Mouse (Mus musculus) gastrocnemius, postnatal 4 days (tissue): ENCODE results near the gene Krt80. TPM values are rescaled to one million over a fixed set of nuclear protein-coding genes. Genes with fewer than 3 reads are reported as not detected.
"Not testable (repeated sequence)": the region's sequence is repeated elsewhere in the genome, so short reads cannot be mapped to it uniquely, and the experiment has no call there.

Source experiments
- DNase-seq, 2 experiments: peaks; one replicate each; pipeline ENCODE4 v3.0.0; 2021 to 2022; ENCODE audit warnings: low spot score in 2 of 2, mixed read lengths in 2 of 2
- total RNA-seq, 2 experiments: library from RNA; stranded (reverse); gene quantifications; 2 replicates each; pipeline ENCODE4 v1.2.3; 2021

Gene Krt80
- total RNA-seq, 2 experiments from 2014 or later = 2.7 to 3.4 TPM

- no peak for DNase-seq
These were observed 17.1 kb downstream of the Krt80 start for GRCm38 (mm10) chr15:101352706-101353465.

GRCm38 (mm10) chr15:101352047-101352446, 17.9 kb downstream of the Krt80 start:
- no peak for DNase-seq

- DNase-seq = no peak
These were observed 28.0 kb downstream of the Krt80 start for GRCm38 (mm10) chr15:101341797-101342515.

- DNase-seq = peak; percentile 65 to 85
These were observed 30.4 kb downstream of the Krt80 start for GRCm38 (mm10) chr15:101339537-101339936.

- no peak for DNase-seq
These were observed 31.6 kb downstream of the Krt80 start for GRCm38 (mm10) chr15:101338359-101338758.

GRCm38 (mm10) chr15:101336474-101337174, 33.3 kb downstream of the Krt80 start:
- DNase-seq = peak in 1 of 2 experiments; percentile 38

- no peak for DNase-seq
These were observed 36.3 kb downstream of the Krt80 start for GRCm38 (mm10) chr15:101333648-101334047.

GRCm38 (mm10) chr15:101333165-101333564, 36.8 kb downstream of the Krt80 start:
- DNase-seq = no peak

- no peak for DNase-seq
These were observed 37.6 kb downstream of the Krt80 start for GRCm38 (mm10) chr15:101332370-101332769.

- DNase-seq = no peak
These were observed 38.9 kb downstream of the Krt80 start for GRCm38 (mm10) chr15:101331090-101331489.

- no peak for DNase-seq
These were observed 40.4 kb downstream of the Krt80 start for GRCm38 (mm10) chr15:101329564-101329892.

- no peak for DNase-seq
These were observed 40.9 kb downstream of the Krt80 start for GRCm38 (mm10) chr15:101328876-101329563.

- DNase-seq = peak; percentile 82 to 87
These were observed 42.7 kb downstream of the Krt80 start for GRCm38 (mm10) chr15:101327282-101327681.

- DNase-seq = no peak
These were observed 43.9 kb downstream of the Krt80 start for GRCm38 (mm10) chr15:101325991-101326534.

GRCm38 (mm10) chr15:101324409-101324808, 45.6 kb downstream of the Krt80 start:
- DNase-seq = not testable (repeated sequence)

GRCm38 (mm10) chr15:101323511-101323910, 46.5 kb downstream of the Krt80 start:
- DNase-seq = no peak

GRCm38 (mm10) chr15:101322640-101323039, 47.3 kb downstream of the Krt80 start:
- DNase-seq = no peak

- no peak for DNase-seq
These were observed 47.9 kb downstream of the Krt80 start for GRCm38 (mm10) chr15:101322106-101322505.

- no peak for DNase-seq
These were observed 48.8 kb downstream of the Krt80 start for GRCm38 (mm10) chr15:101321126-101321525.

GRCm38 (mm10) chr15:101320618-101321041, 49.3 kb downstream of the Krt80 start:
- no peak for DNase-seq

GRCm38 (mm10) chr15:101320010-101320617, 49.8 kb downstream of the Krt80 start:
- no peak for DNase-seq
